Mouse (Mus musculus) cerebellum, postnatal 4 days (tissue): ENCODE measurements at regions not wholly inside any gene's neighbourhood (a gene's known extent, or its start where the extent isn't known, plus 50 kb on each side); places are given as distances from the start of the nearest gene placed in this dataset.

Experiments
- DNase-seq, 2 experiments: peaks; one replicate each; pipeline ENCODE4 v3.0.0; 2022; ENCODE audit warnings: low spot score in 2 of 2, mixed read lengths in 1 of 2

DNA sequence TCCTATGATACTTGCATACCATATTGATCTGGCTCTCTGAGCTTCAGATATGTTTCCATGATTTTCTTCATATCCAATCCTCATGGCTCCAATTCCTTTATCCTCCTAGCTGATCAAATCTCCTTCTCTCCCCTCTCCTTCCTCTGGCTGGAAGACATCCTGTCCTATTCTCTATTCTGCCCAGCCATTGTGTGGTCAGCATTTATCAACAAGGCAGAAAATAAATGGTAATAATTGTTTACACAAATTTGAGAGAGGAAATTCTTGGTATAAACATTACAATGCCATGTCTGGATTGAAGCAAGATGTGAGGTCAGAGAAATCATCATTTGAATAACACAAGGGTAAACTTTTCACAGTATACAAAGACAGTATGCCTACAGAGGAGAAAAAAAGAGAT is 158.2 kb downstream of the Naf1 start:
- DNase-seq: no peak

DNA sequence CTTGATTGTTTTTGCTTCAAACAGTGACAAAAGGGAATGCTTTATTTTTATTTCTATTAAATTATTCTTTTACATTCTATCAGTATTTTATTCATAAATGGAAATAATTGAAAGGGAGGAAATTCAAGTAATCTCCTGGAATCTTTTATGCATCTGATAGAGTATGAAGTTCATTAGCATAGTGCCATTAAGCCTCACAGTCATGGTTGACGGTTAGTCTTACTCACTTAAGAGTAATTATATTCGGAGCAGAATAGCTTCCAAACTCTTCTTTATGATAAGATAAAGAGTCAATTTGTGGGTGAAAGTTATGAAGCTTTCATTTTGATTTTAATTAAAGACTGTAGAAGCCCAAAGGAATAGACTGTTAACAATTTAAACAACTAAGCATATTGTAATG is 172.8 kb downstream of the Naf1 start:
- DNase-seq: no peak

DNA sequence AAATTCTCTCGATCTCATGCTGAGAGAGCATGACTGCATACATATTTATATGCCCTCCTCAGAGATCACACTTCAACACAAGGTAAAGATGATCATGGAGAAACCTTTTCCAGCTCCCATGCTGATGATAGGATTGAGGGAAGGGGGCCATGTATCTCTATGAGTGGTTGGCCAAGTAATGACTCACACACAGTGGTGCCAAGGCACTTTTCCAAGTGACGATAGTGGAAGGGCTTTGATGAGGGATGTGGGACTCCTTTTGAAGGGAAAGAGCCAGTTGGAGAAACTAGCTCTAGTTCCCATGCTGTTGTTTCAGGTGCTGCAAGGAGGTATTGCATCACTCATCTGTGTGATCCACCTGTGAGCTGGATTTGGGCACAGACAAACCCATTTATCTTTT is 201.5 kb downstream of the Naf1 start:
- DNase-seq: peak in 1 of 2 experiments; percentile 1

DNA sequence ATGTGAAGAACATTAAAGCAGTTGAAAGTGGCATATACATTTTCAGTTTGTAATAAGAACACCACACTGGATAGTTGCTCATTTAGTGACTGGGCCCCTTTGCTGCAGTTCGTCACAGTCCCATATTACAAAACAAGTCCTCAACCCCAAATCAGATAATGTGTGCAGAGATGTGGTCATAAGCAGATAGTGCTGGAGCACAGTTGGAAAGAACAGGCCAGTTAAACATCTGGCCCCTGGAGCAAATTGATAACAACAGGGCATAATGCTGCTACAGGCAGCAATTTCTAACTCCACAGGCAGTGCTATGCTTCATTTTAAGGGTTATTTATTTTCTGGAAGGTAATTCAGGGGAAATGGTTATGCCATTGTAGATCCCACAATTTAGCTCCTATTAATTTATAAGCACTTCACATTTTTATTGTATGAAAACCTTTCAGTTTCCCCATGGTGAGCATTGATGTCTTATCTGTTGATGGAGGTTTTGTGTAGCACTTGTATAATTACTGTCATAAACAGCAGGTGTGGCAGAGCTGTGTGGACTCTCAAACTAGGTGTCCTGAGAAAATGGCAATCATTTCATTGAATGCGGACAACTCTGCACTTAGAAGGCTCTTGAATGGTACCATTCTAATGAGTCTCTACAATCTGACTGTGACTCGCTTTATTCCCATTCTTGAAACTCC is 208.2 kb downstream of the Naf1 start:
- no peak for DNase-seq

DNA sequence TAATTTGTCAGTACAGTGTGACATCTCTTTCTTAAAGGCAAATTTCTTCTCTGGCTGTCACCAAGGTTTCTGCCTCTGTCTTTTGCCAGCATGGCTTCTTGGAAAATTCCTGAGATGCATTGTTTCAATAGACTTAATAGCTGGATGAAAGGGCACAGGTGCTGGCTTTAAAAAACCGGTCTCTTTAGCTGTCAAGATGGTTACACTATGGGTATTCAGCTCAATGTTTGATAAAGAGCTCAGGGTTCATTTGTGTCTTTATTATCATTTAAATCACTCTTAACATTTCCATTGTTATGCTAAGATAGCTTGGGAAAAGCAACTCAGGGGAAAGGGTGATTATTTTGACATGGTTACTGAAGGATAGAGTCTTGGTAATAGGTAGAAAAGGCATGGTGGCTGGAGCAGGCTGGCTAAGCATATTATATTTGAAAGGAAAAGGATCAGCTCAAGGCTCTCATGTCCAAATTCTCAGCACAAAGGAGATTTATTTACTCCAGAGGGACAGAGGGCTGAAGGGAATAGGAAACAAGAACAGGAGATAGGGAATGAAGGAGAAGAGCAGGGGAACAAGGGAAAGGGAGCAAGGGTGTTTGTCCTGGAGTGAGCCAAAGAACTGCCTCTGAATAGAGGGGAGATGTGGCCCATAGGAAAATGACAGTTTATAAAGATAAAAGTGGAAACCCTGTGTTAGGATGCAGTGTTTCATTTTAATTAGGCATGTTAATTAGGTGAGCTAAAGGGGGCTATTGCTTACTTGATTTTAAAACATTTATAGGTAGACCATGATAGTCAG is 226.4 kb downstream of the Naf1 start:
- no peak for DNase-seq
